Mouse (Mus musculus): ENCODE measurements around the gene Xaf1. TPM values are rescaled to one million over a fixed set of nuclear protein-coding genes. Genes with fewer than 3 reads are reported as not detected.

The Xaf1 gene
- total and polyA plus RNA-seq, 3 experiments, result 2.5 to 9.6 (median 4.1) TPM

DNA sequence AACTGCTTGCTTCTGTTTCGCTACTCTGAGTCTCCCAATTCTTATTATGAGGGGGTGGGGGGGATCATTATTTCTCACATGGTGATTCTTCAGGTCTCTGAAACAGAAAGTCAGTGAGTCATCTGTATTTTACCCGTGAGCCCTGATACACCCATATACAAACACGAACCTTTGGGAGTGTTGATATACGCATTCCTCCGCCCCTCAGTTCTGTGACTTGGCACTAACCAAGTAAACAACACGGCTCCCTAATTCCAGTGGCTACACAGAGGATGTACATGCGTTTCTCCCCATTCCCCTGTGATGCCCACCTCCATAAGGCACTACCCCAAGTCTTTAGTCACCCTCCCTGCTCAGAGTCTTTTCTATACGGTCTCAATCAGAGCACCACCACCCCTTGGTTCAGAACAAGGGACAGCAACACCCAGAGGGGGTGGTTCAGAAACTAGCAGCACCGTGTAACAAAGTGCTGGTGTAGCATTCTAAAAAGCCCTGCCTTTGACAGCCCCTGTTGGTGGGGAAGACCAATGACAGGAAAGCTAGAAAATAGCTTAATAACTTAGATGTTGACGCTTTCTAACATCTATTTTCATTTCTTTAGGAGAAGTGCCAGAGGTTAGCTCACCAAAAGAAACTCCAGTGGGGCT, 10.0 kb downstream of the Xaf1 start:
- H3K4me1 ChIP-seq (ENCODE audit: control insufficient read depth in 1 of 2, insufficient read depth in 2 of 2), result peaks cover 0 to 10% of the 10 kb centered on the region in 2 experiments; a peak in 2 of 4 replicates
- no peaks in the 10 kb centered on the region for H3K27me3 ChIP-seq (replicated peaks)
- no peak overlapping the region for H3K4me3 ChIP-seq (replicated peaks in 1 of 3; ENCODE audit: low read depth in 2 of 3, low read length in 2 of 3, poor library complexity in 1 of 3)
- in situ Hi-C loops (cut with MboI; ENCODE audit: low pct_ligation_motif_present, low pct_unique_long_range_greater_than_20kb, low sequenced_read_pairs), result loop anchor here (10.0 kb wide), 1 partner anchor 87 kb away; no protein-coding TSS in a partner anchor
- H3K27ac ChIP-seq (ENCODE audit: insufficient read depth, low read depth), result no peak overlapping the region
- dilution Hi-C loops (cut with MboI; ENCODE audit: extremely low pct_ligation_motif_present, extremely low pct_unique_long_range_greater_than_20kb, low sequenced_read_pairs), result no loop called here
- no peaks in the 10 kb centered on the region for H3K9me3 ChIP-seq (replicated peaks; ENCODE audit: low read length)
- DNase-seq (ENCODE audit: extremely low read depth), result no peak
- H3K4me2 ChIP-seq (ENCODE audit: insufficient read depth, low read depth, poor library complexity, severe bottlenecking), result no peak overlapping the region
- H3K36me3 ChIP-seq (replicated peaks in 1 of 2; ENCODE audit: control insufficient read depth in 1 of 2, insufficient read depth in 1 of 2, low read length in 1 of 2), result peaks cover 0 to 27% of the 10 kb centered on the region in 2 experiments
- H3K9ac ChIP-seq (ENCODE audit: insufficient read depth, low read depth), result no peak overlapping the region
- H3K79me2 ChIP-seq (replicated peaks; ENCODE audit: control insufficient read depth, extremely low read depth, insufficient read depth, poor library complexity, severe bottlenecking), result no peaks in the 10 kb centered on the region
- TF ChIP-seq MAFK (IDR thresholded peaks at IDR 0.05; ENCODE audit: insufficient replicate concordance, low read length) (no peak), ZC3H11A (IDR thresholded peaks at IDR 0.05; ENCODE audit: low read depth, low read length) (no peak), ZMIZ1 (IDR thresholded peaks at IDR 0.05; ENCODE audit: low read depth, low read length) (no peak), MEF2A (IDR thresholded peaks at IDR 0.05; ENCODE audit: borderline replicate concordance, low read depth, low read length) (no peak), UBTF (IDR thresholded peaks at IDR 0.05; ENCODE audit: low read depth, low read length) (no peak), TBP (conservative IDR thresholded peaks at IDR 0.05; ENCODE audit: low read depth, low read length) (no peak), IRF4 (IDR thresholded peaks at IDR 0.05; ENCODE audit: low read depth, low read length) (no peak), RAD21 (IDR thresholded peaks at IDR 0.05; ENCODE audit: low read depth, low read length) (no peak), ETS1 (conservative IDR thresholded peaks at IDR 0.05; ENCODE audit: low read depth, low read length) (no peak), PAX5 (IDR thresholded peaks at IDR 0.05; ENCODE audit: low read length) (no peak), BHLHE40 (IDR thresholded peaks at IDR 0.05; ENCODE audit: low read depth, low read length) (no peak), CHD2 (IDR thresholded peaks at IDR 0.05; ENCODE audit: low read length) (no peak), ZKSCAN1 (IDR thresholded peaks at IDR 0.05; ENCODE audit: borderline replicate concordance, low read depth, low read length) (no peak), MAZ (IDR thresholded peaks at IDR 0.05; ENCODE audit: low read depth, low read length) (no peak), NRF1 (IDR thresholded peaks at IDR 0.05; ENCODE audit: low read depth, low read length) (no peak), SIN3A (IDR thresholded peaks at IDR 0.05; ENCODE audit: low read length) (no peak)

DNA sequence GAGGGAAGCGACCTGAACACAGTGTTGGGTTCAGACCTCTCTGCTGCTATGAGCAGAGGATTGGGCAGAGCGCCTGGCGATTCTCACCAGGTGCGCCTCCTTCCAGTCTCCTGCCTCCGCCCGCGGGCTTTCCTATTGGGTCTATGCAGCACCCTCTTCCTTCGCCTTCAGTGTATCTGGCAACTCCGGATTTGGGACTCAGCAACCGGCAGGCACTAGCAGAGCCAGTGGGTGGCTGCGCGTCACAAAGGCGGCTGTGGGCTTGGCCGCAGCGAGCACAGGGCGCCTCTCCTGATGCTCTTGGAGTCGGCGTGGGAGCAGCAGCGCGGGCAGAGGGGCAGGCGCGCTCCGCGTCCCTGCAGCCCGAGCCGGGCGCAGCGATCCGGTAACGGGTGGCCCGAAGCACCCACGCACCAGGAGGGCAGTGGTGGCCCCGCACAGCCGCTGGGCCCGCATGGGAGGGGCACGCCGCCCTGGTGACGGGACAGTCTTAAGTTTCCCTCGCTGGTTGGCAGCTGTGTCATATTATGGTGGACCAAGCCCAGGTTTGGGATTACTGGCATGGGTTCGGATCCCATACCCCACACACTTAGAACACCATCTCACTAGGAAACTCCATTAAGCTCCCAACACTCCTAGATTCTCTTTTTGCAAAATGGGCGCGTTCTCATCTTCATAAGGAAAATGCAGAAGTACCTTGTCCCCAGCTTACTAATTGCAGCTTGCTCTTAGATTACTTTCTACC, 12.9 kb downstream of the Xaf1 start, which contains the start of gene Fbxo39:
Gene Fbxo39, plus strand, starts transcription at position 294 of the 745 bp plus-strand sequence.
- no peaks in the 10 kb centered on the region for H3K9me3 ChIP-seq (replicated peaks; ENCODE audit: low read length)
- no peak for DNase-seq (ENCODE audit: extremely low read depth)
- H3K36me3 ChIP-seq (replicated peaks in 1 of 2; ENCODE audit: control insufficient read depth in 1 of 2, insufficient read depth in 1 of 2, low read length in 1 of 2), result peaks cover 0 to 16% of the 10 kb centered on the region in 2 experiments
- H3K9ac ChIP-seq (ENCODE audit: insufficient read depth, low read depth), result no peak within 1 kb of the TSS
- TF ChIP-seq ETS1 (conservative IDR thresholded peaks at IDR 0.05; ENCODE audit: low read depth, low read length), result no peak
- TF ChIP-seq MYC (IDR thresholded peaks at IDR 0.05; ENCODE audit: low read depth, low read length), result no peak
- no peak for TF ChIP-seq BHLHE40 (IDR thresholded peaks at IDR 0.05; ENCODE audit: low read depth, low read length)
- TF ChIP-seq ZKSCAN1 (IDR thresholded peaks at IDR 0.05; ENCODE audit: borderline replicate concordance, low read depth, low read length), result no peak
- TF ChIP-seq ELF1 (IDR thresholded peaks at IDR 0.05; ENCODE audit: low read depth, low read length), result no peak
- TF ChIP-seq SIN3A (IDR thresholded peaks at IDR 0.05; ENCODE audit: low read length), result no peak
- TF ChIP-seq PAX5 (IDR thresholded peaks at IDR 0.05; ENCODE audit: low read length), result no peak
- no peak for TF ChIP-seq ZMIZ1 (IDR thresholded peaks at IDR 0.05; ENCODE audit: low read depth, low read length)
- no peak for TF ChIP-seq CHD2 (IDR thresholded peaks at IDR 0.05; ENCODE audit: low read length)
- no peak for TF ChIP-seq TCF12 (IDR thresholded peaks at IDR 0.05; ENCODE audit: low read depth, low read length)
- TF ChIP-seq POLR2AphosphoS2 (IDR thresholded peaks at IDR 0.05; ENCODE audit: low read depth, low read length), result no peak
- no peak for TF ChIP-seq MAFK (IDR thresholded peaks at IDR 0.05; ENCODE audit: insufficient replicate concordance, low read length)
- TF ChIP-seq MXI1 (IDR thresholded peaks at IDR 0.05; ENCODE audit: low read depth, low read length), result no peak
- no peak for TF ChIP-seq ZNF384 (IDR thresholded peaks at IDR 0.05; ENCODE audit: low read depth, low read length)
- peaks cover 0 to 4% of the 10 kb centered on the region in 2 experiments; a peak in 2 of 4 replicates for H3K4me1 ChIP-seq (ENCODE audit: control insufficient read depth in 1 of 2, insufficient read depth in 2 of 2)
- H3K4me2 ChIP-seq (ENCODE audit: insufficient read depth, low read depth, poor library complexity, severe bottlenecking), result no peak within 1 kb of the TSS
- peaks cover 5% of the 10 kb centered on the region for H3K27me3 ChIP-seq (replicated peaks)
- H3K79me2 ChIP-seq (replicated peaks; ENCODE audit: control insufficient read depth, extremely low read depth, insufficient read depth, poor library complexity, severe bottlenecking), result no peaks in the 10 kb centered on the region
- no peak within 1 kb of the TSS for H3K4me3 ChIP-seq (replicated peaks in 1 of 3; ENCODE audit: low read depth in 2 of 3, low read length in 2 of 3, poor library complexity in 1 of 3)
- no peak within 1 kb of the TSS for H3K27ac ChIP-seq (ENCODE audit: insufficient read depth, low read depth)
- dilution Hi-C loops (cut with MboI; ENCODE audit: extremely low pct_ligation_motif_present, extremely low pct_unique_long_range_greater_than_20kb, low sequenced_read_pairs) (no loop called here), in situ Hi-C loops (cut with MboI; ENCODE audit: low pct_ligation_motif_present, low pct_unique_long_range_greater_than_20kb, low sequenced_read_pairs) (loop anchor here (10.0 kb wide), 1 partner anchor 90 kb away; no protein-coding TSS in a partner anchor)

Measured in CH12.LX (cell line).